Mouse (Mus musculus) layer of hippocampus, adult 18-20 months (tissue): ENCODE results near the gene Smc6. TPM values are rescaled to one million over a fixed set of nuclear protein-coding genes. Genes with fewer than 3 reads are reported as not detected.

ENCODE experiments used
- DNase-seq, 2 experiments: peaks; one replicate each; pipeline ENCODE4 v3.0.0; 2022; ENCODE audit warnings: low spot score in 2 of 2
- total RNA-seq, 2 experiments: library from RNA; stranded (reverse); gene quantifications; 2 replicates each; pipeline ENCODE4 v1.2.3; 2021

Gene Smc6
- total RNA-seq, 2 experiments from 2014 or later: 26.9 to 29.0 TPM

DNA sequence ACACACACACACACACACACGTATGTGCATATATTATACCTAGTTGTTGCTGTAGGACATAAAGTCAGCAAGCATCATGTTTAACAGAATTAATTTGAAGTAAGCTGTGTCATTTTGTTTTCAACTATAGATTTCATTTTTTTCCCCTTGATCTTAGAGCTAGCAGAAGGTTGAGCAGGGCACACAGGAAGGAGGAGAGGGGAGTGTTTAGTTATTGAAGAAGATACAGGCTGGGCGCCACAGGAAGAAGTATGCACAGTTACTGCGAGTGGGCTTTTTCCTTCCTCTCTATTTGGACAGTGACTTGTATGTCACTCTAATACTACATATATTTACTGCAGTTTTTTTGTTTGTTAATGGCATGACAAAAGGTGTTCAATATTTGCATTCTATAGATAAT is 14.2 kb downstream of the Smc6 start:
- DNase-seq: no peak

DNA sequence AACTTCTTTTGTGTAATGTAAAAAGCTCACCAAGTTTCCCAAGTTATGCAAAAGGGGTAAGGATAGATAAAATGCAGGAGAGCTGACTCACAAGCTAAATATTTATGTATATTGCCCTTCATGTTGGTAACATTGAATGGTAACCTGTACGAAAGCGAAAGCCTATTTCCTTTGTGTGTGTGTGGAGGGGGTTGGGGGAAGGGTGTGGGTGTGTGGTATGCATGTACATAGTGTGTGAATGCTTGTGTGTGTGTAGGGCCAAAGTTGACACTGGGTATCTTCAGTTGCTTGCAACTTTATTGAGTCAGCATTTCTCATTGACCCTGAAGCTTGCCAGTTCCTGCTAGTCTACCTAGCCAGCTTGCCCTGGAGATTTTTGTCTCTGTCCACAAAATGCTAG is 15.9 kb downstream of the Smc6 start:
- DNase-seq: no peak

DNA sequence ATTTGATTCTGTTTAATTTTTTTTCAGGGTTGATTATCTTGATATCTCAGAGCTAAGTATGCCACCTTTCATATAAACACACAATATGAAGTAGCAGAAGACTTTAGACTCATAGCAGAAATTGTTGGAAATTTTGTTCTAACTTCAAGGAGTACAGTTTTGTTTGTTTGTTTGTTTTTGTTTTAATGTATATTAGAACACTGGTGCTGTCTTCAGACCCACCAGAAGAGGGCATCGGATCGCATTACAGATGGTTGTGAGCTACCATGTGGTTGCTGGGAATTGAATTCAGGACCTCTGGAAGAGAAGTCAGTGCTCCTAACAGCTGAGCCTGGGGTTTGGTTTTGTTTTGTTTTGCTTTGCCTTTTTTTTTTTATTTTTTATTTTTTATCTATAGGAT is 20.7 kb downstream of the Smc6 start:
- DNase-seq: no peak

DNA sequence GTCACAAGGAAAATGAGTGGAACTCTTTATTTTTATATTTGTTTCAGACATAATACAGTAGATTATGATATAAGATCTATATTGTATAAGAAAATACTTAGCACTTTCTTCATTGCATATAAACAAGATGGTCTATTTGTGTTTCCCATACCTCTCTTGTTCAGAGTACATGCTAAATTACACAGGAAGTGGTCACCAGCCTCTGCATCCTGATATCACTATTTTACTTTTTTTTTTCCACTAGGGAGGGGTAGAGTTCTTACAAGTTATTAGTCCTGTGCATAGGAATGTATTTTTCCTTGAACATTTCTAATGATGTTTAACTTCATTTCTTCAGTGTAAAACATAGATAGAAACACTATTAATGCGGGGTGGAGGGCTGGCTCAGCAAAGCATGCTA is 35.2 kb downstream of the Smc6 start:
- DNase-seq: no peak

DNA sequence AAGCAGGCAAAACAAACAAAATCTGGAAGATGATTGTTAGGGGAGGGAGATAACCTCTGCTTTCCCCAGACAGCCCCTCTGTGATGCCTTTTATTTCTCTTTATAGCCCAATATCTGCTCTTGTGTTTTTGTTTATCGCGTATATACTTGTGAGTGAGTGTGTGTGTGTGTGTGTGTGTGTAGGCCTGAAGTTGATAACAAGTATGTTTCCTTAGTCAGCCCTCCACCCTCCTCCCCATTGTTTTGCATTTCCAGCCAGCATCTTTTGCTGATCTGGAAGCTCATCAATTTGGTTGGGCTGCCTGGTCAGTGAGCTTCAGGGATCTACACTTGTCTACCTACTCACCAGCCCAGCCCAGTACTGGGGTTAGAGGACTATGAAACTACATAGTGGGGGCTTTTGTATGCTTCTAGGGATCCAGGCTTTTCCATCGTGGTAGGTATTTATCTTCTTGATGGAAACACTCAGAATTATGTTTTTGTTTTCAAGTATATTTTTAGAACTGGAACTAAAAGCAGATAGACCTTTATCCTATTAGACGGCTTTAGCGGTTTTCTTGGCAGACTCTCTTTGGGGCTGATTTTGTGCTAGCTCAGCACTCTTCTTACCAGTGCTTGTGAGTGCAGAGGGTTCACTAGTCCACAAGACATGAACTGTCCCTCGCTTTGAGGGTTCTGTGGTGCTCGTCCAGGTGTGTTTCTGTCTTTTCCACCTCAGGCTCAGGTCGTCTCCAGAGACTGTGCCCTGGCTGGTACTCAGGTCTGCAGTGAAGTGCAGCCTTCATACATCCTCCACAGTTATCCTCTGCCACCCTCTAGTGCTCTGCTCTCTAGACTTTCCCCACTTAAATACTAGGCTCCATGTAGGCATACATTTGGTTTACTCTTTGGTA is 41.3 kb downstream of the Smc6 start:
- DNase-seq: no peak

DNA sequence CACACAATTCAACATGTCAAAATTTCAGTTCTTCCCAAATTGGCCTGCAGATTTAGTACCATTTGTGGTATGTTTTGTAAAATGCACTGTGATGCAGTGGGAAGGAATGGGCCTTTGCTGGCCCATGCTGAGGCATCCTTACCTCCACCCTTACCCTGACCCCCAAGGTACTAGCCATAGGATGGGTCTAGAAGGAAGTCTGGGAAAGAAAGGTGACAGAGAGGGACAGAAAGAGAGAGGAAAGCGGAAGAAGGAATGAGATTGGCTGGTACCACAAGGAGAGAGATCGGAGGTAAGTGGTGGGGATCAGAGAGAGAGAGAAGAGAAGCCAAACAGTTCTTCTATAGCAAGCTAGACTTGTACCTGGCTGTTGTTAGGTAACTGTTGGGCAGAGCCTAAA is 45.4 kb downstream of the Smc6 start:
- no peak for DNase-seq

DNA sequence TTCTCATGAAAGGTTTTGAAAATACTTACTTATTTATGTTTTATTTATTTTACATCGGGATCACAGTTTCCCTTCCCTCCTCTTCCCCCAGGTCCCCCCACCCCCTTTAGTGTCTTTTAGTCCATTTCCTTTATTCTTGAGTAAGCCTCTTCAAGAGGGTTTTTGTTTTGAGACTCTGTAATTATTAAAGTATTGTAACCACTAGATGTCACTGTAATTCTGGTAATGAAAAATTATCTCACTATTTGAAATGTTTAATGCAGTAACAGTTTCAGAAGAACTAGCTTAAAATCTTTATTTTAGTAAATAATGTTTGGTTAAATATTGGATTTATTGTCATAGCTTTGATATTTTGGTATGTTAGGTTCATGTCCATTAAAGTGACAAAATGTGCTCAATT is 48.2 kb downstream of the Smc6 start:
- no peak for DNase-seq

DNA sequence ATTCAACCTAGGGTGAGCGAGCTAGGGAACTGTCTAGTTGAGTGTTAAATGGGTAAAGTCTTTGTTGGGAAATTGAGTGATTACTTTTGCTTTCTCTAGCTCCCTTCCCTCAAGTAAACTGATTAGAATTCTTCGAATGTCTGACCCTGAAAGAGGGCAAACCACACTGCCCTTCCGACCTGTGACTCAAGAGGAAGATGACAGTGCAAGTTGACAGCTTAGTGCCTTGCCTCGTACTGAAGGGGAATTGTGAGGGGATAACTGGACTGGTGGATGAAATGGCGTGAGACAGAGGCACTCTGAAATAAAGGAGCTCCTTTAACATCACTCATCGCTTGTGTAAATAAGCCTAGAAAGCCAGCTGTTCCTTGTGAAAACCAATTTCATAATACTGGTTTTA is 52.0 kb downstream of the Smc6 start:
- DNase-seq: no peak

DNA sequence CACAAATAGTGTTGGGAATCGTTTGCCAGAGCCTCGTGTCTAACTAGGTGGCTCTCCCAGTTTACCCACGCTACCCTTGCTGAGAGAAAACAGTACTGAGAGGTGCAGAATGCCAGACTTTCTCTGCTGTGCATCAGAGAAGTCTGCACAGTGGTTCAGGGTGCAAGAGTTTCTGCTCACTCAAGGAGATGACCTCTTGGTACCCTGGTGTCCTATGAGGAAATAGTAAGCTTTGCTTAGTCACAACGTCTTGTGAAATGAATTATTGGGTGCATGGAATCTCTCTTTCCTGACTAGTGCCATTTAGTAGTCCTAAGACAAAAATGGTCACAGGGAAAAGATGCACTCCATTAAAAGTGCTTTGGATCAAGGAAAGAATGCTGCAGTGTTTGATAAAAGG is 58.8 kb downstream of the Smc6 start:
- DNase-seq: no peak

DNA sequence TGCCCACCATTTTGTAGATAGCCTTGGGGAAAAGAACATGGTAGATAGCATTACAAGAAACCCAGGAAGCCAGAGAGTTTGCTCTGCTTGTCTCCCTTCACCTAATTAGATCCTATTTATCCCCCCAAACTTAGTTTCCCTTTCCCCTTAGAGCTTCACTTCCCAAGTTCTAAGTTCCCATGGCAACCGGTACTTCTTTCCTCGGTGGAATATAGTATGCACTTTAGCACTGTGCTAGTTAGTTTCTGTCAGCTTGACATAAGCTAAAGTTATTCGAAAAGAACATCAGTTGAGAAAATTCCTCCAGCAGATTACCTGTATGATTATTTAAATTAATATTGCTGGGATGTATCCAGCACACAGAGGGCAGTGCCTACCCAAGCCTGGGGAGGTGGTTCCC is 60.8 kb downstream of the Smc6 start:
- no peak for DNase-seq

DNA sequence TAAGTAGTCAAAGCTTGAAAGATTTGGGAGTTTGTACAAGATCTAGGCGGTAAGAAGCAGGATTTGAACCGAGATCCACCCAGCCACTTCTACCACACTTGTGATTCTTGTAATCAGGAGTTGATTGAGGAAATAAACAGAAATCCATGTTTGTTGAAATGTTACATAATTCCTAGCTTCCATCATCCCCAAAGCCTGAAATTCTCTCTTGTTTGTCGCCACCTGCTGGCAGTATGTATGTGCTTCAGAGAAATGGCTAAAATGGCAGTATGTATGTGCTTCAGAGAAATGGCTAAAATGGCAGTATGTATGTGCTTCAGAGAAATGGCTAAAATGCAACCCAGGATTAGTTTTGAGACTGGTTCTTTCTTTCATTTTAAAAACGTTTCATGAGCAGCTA is 71.2 kb downstream of the Smc6 start:
- peak; percentile 19 to 70 for DNase-seq

DNA sequence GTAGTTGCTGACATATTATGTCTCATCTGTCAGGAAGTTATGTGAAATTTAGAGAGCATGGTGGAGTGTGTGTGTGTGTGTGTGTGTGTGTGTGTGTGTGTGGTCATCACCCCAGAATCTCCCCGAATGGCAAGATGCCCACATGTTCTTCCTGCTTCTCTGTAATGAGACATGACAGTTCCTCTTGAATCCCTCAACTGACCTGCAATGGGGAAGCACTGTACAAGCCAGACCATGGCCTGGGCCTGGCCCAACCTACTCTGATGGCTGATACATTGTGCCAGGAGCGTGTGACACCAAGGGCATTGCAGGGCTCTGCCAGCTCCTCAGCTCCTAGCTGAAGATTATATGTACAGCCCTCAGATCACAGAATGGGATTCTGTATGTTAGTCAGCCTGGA is 72.6 kb downstream of the Smc6 start:
- DNase-seq: no peak

DNA sequence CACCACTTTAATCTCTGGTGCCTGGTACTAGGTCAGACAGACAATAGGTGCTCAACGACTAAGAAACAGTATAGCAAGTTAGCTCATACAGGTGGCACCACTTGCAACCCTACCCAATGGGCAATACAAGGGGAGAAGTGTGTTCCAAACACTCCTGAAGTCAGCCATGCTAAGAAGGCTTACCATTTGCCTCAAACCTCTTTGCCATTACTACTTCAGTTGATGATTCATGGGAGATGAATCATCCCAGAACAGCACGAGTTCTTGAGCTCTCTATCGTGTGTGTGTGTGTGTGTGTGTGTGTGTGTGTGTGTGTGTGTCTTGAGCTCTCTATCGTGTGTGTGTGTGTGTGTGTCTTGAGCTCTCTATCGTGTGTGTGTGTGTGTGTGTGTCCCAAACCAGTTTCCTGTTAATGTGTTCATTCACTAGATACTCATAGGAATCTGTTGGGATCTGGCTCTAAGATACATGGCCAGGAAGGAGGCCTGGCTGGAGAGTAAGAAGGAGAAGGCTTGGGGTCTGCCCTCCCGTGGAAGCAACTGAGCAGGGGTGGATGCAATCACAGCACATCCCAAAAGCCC is 76.4 kb downstream of the Smc6 start:
- no peak for DNase-seq

DNA sequence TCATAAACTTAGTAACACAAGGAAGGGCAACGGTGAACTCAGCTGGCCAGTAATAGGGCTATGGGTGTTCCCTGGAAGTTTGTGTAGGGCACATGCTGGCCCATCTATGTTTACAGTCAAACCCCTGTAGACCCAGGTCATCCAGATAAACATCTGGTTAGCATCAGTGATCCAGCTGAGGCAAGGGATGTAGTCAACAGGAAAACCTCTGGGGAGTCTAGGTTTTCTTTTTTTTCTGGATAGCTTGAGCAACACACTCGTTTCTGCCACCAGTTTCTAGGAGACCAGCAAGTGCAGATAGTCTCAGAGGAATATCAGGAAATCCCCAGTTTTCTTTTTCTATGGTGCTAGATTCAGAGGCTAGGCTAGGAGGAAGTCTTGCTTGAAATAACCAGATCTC is 80.3 kb downstream of the Smc6 start:
- no peak for DNase-seq

DNA sequence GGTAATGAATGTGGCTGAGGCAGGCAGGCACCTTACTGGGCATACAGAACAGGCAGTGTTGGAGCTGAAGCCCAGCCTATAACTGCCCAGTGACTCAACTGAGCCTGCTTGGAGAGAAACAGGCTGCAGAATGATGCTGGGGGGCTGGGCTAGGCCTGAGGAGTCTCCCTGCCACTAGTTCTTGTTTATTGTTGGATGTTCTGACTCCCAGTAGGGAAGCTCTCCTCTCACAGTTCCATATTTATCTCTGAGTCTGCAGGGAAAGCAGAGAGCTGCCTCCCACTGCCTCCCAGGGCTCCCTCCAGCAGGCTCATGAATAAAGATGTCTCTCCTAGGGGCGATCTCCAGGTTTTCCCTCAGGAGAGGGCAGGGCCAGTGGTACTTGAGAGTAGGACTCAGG is 82.7 kb downstream of the Smc6 start:
- DNase-seq: peak; percentile 43 to 60

DNA sequence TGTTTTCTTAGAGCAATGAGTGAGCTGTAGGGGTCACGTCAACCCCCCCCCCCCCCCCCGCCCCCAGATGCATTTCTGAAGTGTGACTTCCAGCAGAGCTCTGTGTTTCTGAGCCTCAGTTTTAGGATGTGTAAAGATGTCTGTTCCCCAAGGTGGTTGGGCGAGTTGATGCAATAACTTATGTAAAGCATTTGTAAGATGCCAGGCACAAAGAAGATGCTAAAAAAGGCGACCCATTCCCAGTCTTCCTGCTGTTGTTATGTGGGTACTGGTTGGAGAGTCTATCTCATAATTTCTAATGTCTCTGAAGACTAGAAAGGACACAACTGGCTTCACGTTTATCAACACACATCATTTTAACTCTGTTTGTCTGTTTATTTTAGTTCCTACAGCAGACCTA is 84.2 kb downstream of the Smc6 start:
- DNase-seq: no peak

DNA sequence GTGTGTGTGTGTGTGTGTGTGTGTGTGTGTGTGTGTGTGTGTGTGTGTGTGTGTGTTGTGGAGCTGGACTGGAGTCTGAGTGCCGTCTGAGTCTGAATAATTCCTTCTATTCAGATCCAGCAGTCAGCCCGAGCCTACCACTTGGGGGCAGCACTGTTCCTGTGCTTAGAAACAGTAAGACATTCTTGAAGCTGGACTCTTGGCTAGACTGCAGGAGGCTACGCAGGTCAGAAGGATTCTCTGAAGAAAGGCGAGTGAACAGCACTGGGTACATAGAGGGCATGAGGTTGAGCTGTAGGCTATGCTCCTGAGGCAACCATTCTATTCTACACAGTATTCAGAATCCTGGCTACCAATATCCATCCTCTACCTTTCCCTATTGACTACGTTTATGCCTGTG is 85.2 kb downstream of the Smc6 start:
- DNase-seq: peak; percentile 54 to 92

DNA sequence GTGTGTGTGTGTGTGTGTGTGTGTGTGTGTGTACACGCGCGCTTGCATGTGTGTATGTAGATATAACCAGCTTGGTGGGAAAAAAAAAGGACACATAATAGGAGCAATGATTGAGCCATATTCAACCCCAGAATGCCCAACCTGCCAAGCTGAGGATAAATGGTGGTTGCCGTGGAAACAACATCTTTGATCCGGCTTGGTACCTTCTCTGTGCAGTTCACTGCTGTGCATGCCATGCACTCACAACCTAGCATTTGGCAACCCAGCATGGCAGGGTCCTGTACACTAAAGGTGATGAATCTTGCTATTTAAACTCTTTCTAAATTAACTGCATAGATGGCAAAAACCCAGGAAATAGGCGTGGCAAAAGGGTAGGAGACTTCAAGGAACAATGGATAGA is 96.7 kb downstream of the Smc6 start:
- no peak for DNase-seq

DNA sequence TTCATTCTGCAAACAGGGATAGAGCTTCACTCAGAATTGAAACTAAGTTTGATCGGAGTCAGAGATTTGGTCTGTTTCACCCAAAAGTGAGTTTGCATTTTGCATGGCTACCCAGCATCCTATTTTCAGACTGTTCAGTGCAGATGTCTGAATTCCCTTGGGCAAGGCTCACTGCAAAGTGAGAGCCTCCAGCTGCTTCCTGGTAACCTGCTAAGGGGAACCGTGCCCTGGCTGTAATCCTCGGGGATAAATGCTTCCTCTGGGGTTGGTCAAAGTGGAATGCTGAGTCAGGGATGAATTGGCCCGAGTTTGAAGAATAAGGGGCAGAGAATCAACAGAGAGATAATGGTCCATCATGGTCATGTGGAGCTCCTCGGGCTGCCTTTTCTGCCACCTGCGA is 99.2 kb downstream of the Smc6 start:
- no peak for DNase-seq

DNA sequence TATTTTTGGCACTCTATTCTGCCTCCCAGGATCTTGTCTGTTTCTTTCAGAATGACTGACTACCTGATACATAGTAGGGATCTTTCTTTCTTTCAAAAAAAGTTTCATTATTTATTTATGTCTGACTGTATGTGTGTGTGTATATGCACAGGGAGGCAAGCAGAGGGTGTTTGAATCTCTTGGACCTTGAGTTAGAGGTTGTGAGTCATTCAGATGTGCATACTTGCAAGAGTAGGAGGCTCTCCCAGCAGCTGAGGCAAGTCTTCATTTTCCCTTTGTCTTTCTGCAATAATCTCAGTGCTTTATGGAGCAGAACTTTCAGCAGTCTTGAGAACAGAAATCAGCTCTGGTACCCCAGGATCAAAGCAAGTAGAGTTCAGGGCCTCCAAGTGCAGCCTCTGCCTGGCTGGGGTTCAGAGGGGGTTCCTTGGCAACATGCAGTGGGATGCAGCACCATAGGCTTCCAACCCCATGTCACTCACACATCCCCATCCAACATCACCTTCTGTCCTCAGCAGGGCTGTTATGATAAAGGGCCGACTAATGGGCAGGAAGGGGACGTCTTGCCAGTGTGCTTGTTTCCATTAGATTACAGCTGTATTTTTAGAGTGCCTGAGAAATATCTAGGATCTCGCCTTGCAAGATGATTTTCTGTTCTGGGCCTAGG is 101.5 kb downstream of the Smc6 start:
- DNase-seq: no peak
